ENCODE assay signal across 26 mouse cellular contexts in the genomic region with DNA sequence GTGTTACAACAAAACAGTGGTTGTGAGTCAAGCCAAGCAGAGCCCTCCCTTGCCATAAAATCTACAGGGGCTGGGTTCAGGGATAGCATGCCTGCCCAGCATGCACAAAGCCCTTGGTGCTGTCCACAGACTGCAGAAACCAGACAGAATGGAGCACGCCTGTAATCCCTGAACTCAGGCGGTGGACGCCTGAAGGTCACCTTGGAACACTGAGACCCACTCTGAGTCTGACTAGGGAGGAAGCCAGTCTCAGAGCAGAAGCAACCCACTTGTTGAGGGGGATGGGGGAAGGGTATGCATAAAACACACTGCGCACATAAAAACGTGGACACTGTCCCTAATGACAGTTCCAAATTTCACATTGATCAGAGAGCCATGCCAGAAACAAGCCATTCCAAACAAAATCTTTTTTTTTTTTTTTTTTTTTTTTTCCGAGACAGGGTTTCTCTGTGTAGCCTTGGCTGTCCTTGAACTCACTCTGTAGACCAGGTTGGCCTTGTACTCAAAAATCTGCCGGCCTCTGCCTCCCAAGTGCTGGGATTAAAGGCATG.
"Had no signal": no experiment of that assay in that cellular context is flagged by ENCODE, and none has a peak within 500 bp of the region (broad histone marks: within the 10 kb centered on the region; RNA-seq: fewer than 3 reads in every experiment).

No protein-coding gene starts in this region.

- H3K4me1 ChIP-seq: hindbrain, embryonic 13.5 days; hindbrain, embryonic 15.5 days; kidney, embryonic 15.5 days; limb, embryonic 13.5 days; limb, embryonic 15.5 days had no signal

- H3K9ac ChIP-seq: heart, embryonic 13.5 days; heart, embryonic 15.5 days; hindbrain, embryonic 13.5 days; hindbrain, embryonic 15.5 days; kidney, embryonic 15.5 days; limb, embryonic 13.5 days; limb, embryonic 15.5 days had no signal

- H3K27ac ChIP-seq: heart, adult 2 months; heart, embryonic 13.5 days; heart, embryonic 15.5 days; hindbrain, embryonic 13.5 days; hindbrain, embryonic 15.5 days; hindbrain, postnatal 0 days; kidney, embryonic 15.5 days; kidney, postnatal 0 days; limb, embryonic 13.5 days; limb, embryonic 15.5 days had no signal

- DNase-seq: gastrocnemius, postnatal 10 days; gastrocnemius, postnatal 25 days; heart, adult 11 months; heart, adult 2 months; heart, postnatal 14 days; heart, postnatal 36 days; kidney, adult 11 months; kidney, adult 2 months; kidney, adult 9 months; kidney, postnatal 14 days; kidney, postnatal 36 days; layer of hippocampus, adult 9-11 months; layer of hippocampus, postnatal 36 days; left cerebral cortex, postnatal 4 days had no signal

- H3K27me3 ChIP-seq: heart, embryonic 13.5 days; heart, embryonic 15.5 days; hindbrain, embryonic 13.5 days; hindbrain, embryonic 15.5 days; kidney, embryonic 15.5 days; limb, embryonic 13.5 days; limb, embryonic 15.5 days had no signal

- H3K4me2 ChIP-seq: heart, embryonic 11.5 days; heart, embryonic 13.5 days; heart, embryonic 15.5 days; hindbrain, embryonic 13.5 days; hindbrain, embryonic 15.5 days; kidney, embryonic 15.5 days; limb, embryonic 13.5 days; limb, embryonic 15.5 days; liver, embryonic 11.5 days had no signal

- ATAC-seq: hindbrain, postnatal 0 days; intestine, embryonic 16.5 days had no signal

- H3K4me3 ChIP-seq: heart, adult 2 months; heart, embryonic 13.5 days; heart, embryonic 15.5 days; hindbrain, embryonic 13.5 days; hindbrain, embryonic 15.5 days; kidney, embryonic 15.5 days; limb, embryonic 13.5 days; limb, embryonic 15.5 days had no signal

- H3K9me3 ChIP-seq: heart, embryonic 13.5 days; heart, embryonic 15.5 days; hindbrain, embryonic 13.5 days; hindbrain, embryonic 15.5 days; kidney, embryonic 15.5 days; limb, embryonic 13.5 days; limb, embryonic 15.5 days had no signal
